Mouse (Mus musculus) heart, postnatal 4 days (tissue): ENCODE data around the gene Ydjc. TPM values are rescaled to one million over a fixed set of nuclear protein-coding genes. Genes with fewer than 3 reads are reported as not detected.
A peak's percentile ranks its signal among the peaks of the same experiment; 100 is the strongest.

ENCODE experiments used
- DNase-seq: peaks from one replicate; pipeline ENCODE4 v3.0.0; 2021
- total RNA-seq, 2 experiments: library from RNA; stranded (reverse); gene quantifications; 2 replicates each; pipeline ENCODE4 v1.2.3; 2021

Gene Ydjc
- 1 to 10 TPM; 1.9 to 2.9 TPM for total RNA-seq

- DNase-seq, result no peak
Measured at GRCm38 (mm10) chr16:17144339-17144738, at the start of gene Ydjc. Gene Ydjc (plus strand): TSS chr16:17144621.

DNA sequence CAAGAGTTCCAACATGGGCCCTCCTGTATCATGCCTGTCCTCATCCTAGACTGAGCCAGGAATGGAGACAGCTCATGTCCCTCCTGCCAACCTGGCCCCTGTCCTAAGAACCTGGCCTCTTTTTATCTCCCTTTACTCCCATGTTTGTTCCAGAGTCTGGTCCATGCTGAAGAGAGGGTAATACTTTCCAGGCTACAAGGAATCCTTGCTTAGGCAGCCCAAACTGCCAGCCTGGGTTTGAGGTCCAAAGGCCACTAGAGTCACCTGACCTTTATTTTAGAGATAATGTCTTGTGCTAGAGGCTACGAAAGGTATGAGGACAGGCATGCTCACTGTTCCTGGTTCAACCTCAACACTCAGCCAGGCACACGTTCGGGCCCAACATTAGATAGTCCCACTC, 47.5 kb upstream of the Ydjc start:
- no peak for DNase-seq

GRCm38 (mm10) chr16:17102630-17103220, 41.7 kb upstream of the Ydjc start:
- DNase-seq, result peak; percentile 20

GRCm38 (mm10) chr16:17104600-17104999, 39.8 kb upstream of the Ydjc start:
- no peak for DNase-seq

GRCm38 (mm10) chr16:17110771-17111743, 33.4 kb upstream of the Ydjc start, which contains the start of gene Ppil2:
Gene Ppil2 (minus strand): TSS chr16:17111257.
- DNase-seq, result peak; percentile 63

DNA sequence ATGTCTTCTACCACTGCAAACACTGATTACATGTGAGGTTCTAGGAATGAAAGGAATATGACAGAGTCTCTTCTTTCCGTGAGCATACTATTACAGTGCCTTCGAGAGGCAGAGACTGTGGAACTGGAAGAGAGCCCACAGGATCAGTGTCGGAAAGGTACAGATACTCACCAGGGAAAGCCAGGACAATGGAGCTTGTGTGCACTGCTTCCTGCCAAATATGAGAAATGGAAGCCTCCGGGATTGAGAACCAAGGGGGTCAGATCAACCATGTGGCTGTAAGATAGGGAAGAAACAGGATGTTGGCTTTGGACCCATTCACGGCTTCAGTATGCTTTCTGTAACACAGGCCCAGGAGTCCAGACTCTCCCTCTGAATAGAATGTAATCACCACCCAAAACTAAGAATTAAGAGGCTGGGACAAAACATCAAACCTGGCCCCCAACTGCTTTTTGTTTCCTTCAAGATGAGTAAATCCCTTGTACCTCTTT, 27.1 kb upstream of the Ydjc start:
- DNase-seq, result no peak

GRCm38 (mm10) chr16:17121569-17121968, 22.9 kb upstream of the Ydjc start:
- DNase-seq, result no peak

GRCm38 (mm10) chr16:17124119-17124870, 20.1 kb upstream of the Ydjc start:
- no peak for DNase-seq

DNA sequence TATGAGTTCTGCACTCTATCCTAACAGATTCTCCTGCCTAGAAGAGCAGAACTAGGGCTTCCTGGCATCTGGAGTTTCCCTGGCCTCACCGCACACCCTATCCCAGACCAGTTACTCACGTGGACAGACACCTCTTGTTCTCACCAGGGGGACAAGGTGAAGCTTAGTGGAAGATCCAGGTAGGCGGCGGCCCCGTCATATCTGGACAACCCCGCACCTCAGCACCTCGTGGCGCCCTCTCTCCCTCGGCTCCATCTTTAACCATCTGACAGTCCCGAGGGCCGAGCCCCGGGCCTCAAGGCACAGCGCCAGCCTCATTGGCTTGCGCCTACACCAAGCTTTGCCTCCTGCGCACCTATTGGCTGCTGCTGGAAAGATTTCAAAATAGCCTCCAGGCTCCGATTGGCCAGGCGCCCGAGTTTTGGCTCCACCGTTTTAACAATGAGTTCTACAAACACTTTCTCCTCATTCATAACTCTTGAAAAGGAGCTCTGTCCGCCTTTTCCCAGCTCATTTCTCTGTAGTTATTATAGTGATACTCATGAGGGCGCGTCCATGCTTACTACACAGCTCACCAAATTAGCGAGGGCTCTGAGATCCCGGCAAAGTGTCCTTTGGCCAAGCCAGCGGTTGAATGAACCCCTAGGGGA, 19.4 kb upstream of the Ydjc start, which contains the start of gene 2610318N02Rik:
Gene 2610318N02Rik (minus strand): TSS at position 297 of the 650 bp plus-strand sequence.
- DNase-seq, result peak; percentile 79

DNA sequence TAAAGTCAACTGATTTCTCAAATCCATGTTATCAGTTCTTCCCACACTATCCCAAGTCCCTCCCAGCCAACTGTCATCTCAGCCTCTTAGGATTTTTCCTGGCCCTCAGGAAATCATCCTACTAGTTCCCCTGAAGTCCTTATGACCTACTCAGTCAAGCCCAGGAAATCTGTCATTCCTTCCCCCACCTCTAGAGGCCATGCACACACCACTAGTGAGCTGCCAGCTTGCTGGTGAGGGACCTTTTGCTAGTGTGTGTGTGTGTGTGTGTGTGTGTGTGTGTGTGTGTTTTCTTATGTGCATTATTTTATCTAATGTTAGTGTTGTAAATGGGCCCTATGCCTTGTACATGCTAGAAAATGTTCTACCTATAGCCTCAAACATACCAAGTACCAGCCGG, 17.1 kb upstream of the Ydjc start:
- peak; percentile 62 for DNase-seq

GRCm38 (mm10) chr16:17131191-17132088, 13.0 kb upstream of the Ydjc start:
- DNase-seq, result no peak

DNA sequence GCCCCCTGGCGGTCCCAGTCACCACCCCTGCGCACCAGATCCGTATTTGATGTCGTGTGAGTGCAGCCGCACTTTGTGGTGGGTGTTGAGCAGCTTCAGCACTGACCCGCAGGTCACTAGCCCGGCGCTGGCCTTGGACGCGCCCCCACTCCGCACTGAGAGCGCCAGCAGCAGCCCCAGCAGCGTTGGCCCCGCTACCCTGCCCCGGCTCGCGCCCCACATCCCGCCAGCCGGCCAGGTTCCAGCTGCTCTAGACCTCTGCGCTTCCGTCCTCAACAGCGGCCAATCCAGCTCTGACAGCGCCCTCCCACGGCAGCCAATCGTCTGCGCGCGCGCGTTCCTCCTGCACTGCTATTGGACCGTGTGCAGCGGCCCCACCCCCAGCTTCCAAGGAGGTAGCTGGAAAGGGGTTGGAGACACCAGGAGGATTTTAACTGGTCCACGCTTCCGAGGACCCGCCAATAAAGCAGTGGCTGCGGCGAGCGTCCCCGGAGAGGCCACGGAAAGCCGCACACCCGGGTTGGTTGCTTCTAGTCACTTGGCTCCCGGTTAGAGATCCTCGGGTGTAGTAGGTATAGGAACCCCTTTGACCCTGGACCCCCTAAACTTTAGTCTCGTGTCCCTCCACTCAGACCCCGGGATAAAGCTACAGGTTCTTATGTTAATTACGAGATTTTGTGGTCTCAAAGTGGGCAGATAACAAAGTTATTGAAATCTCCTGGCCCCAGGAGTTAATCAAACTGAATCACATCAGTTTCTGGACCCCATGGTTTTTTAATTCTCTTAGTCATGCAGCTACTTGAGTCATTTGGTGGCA, 12.1 kb upstream of the Ydjc start, which contains the start of gene Sdf2l1:
Gene Sdf2l1 (minus strand): TSS at position 295 of the 817 bp plus-strand sequence.
- DNase-seq, result peak; percentile 97

DNA sequence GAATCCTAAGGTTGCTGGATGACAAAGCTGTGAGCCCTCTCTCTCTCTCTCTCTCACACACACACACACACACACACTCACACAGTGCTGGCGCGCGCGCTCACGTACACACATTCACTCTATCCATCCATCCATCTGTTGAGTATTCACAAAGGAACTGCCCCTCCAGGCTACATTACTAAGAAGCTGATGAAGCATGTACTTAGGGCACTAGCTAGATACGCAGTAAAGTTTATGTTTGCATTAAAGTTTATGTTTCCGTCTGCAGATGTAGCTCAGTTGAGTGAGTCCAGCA, 11.6 kb upstream of the Ydjc start:
- no peak for DNase-seq

DNA sequence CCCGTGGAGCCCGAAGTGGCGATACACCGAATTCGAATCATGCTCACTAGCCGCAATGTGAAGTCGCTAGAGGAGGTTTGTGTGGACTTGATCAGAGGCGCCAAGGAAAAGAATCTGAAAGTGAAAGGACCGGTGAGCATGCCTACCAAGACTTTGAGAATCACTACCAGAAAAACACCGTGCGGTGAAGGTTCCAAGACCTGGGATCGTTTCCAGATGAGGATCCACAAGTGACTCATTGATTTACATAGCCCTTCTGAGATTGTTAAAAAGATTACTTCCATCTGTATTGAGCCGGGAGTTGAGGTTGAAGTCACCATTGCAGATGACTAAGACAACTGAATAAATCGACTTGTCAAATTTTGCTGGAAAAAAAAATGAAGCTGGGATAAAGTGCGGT, 7.1 kb upstream of the Ydjc start:
- no peak for DNase-seq

- DNase-seq, result peak; percentile 86
Measured at GRCm38 (mm10) chr16:17146772-17147235, 2.4 kb downstream of the Ydjc start, which contains the start of gene Ccdc116. Gene Ccdc116 (minus strand): TSS chr16:17147229.

- no peak for DNase-seq
Measured at GRCm38 (mm10) chr16:17147391-17147929, 3.0 kb downstream of the Ydjc start.

DNA sequence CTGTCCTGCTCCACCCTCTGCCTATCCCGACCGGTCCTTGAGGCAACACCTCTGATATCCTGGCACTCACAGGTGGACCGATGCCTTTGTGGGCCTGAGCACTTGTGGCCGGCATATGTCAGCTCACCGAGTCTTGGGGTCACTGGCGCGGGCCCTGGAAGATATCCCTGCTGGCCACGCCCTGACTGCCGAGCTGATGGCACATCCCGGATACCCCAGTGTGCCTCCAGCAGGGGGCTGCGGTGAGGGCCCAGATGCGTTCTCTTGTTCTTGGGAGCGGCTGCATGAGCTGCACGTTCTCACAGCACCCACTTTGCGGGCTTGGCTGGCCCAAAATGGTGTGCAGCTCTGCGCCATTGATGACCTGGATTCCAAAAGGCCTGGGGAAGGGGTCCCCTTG, 3.7 kb downstream of the Ydjc start:
- peak; percentile 37 for DNase-seq

DNA sequence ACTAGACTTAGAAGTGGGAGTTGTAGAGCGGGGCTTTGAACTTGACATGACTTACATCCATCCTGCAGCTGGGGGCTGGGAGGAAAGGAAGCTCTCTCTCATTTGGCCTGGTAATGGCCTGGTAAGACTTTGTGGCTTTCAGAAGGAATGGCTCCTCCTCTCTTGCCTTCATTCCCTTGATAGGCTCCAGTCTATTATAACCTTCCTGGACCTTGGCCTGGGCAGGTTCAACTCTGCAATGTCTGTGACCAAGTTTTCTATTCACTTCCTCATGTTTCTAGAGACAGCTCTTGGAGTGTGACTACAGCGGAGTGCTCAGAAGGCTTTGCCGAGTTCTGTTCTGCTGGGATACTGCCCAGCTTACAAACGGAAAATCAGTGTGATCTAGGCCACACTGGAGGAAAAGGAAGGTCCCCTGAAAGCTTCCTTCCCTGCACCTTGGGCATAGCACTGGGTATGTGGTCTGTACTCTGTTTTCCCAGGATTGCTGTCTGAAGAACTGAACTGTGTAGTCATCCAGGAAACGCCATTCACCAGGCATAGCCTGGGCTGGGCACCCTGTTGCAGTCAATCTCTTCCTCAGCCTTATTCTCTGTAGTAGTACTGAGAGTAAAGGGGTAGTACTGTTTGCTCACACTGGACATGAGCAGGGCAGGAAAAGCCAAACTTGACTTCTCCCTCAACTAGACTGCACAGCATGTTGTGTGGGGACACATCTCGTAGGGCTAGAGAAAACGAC, 6.3 kb downstream of the Ydjc start:
- DNase-seq, result no peak

- no peak for DNase-seq
Measured at GRCm38 (mm10) chr16:17151874-17152273, 7.5 kb downstream of the Ydjc start.
